Mouse (Mus musculus) lung, postnatal 14 days (tissue): ENCODE measurements at regions not wholly inside any gene's neighbourhood (a gene's known extent, or its start where the extent isn't known, plus 50 kb on each side); places are given as distances from the start of the nearest gene placed in this dataset.

ENCODE experiments used
- DNase-seq: peaks from one replicate; pipeline ENCODE4 v3.0.0; 2021

DNA sequence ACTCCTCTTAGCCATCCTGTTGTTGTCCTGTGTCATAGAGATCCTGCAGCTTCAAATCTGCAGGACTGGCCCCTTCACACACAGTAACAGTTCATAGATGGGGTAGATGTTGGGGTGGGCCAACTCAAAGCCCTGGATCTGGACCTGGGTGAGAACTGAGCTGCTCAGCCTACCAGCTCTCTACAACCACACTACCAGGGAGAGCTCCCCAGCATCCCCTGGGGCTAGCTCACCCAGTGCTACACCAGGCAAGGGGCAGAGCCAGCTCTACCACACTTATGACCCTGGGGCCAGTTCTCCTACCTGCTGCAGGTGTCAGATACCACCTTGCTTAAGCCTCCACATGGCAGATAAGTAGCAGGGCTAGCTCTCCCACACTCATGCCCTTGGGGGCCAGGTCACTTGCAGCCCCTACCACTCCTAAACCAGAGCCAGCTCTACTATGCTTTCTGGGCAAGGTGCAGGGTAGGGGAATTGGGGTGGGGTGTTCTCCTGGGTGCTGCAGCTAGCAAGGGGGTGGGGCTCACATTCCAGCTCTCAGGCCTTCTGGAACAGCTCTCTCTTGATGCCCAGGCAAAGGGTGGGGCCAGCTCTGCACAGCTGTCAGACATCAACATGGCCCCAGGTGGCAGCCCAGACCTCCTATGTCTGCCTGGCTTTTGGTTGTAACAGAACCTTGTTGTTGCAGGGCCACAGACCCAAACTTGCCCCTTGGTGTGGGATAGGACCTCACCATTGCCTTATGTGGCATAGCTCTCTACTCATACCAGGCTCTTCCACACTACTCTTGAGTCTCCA is 62.4 kb upstream of the Tab2 start:
- DNase-seq: no peak

DNA sequence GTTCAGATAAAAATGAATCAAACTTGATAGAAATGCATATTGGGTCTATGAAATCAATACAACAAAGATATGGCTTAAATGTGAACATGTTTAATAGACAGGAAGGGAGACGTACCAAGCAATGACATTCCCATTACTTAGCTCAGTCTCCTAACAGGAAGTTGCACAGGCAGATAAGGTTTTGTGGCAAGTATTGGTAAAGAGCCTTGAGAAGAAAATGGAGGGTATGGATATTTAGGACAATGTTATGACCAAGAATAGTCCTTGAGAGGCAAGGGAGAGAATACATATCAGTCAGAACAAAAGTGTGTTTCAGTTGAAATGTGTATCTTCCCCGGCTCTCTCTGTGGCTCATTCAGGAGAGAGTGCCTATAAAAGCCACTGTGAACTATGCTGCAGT is 60.7 kb upstream of the Tab2 start:
- DNase-seq: no peak

DNA sequence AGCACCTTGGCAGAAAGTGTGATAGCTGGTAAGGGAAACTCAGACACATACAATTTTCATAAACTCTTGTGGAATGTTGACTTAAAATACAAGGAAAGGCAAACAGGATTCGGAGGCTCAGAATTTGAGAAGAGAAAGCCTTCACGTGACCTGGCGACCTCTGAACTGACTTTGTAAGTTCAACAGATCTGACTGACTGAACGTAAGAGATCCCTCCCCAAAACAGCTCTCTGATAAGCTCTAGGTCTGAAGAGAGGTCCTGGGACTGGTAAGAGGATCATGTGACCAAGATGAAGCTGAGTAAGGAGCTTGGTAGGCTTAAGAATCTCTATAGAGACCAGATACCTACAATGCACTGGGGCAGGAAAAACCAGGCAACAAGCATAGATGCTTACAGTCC is 55.7 kb upstream of the Tab2 start:
- DNase-seq: no peak

DNA sequence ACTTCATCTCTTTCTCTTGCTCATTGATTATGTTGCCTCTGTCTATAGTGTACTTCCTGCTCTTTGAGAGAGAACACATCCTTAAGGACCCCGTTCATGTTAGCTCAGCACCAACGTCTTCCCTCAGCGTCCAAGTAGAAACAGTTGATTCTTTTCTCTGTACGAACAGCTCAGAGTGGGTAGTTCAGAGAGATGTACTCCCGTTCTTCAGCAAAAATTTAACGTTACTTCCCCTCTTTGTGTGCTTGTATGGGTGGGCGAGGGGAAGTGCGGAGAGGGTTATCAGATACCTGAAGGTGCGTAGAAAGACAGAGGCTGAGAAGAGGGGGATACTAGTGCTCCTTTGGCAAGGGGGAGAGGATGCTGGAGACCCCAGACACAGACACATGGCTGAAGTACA is 55.1 kb upstream of the Tab2 start:
- no peak for DNase-seq

DNA sequence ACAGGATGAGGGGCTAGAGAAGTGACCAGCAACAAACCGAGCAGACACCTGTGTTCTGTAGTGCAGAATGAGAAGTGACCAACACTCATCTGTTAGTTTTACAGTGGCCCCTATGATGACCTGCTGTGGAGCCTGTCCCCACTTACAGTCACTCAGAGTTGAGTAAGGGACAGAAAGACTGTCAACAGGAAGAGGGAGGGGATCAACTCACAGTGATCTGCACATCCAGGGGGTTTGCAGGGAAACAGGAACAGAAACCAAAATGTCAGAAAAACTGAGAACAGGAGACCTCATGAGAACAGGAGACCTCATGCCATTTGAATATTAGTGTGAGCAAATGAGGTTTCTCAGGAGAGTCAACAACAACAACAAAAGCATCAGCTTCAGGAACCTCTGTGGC is 53.8 kb upstream of the Tab2 start:
- DNase-seq: no peak

DNA sequence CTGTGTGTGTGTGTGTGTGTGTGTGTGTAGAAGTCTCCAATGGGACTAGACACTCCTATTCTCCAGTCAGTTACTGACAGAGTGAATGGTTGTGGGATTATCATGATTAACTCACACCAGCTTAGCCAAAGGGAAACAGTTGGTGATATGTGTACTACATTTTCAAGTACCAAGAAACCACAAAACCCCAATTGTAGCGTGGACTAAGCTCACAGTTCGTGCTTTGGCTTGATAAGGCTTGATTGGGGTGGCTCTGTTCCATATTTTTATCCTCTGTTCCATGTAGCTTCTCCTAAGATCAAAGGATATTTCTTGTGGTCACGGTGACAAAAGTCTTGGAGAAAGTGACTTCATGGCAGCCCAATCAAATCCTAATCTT is 51.9 kb upstream of the Tab2 start:
- no peak for DNase-seq

DNA sequence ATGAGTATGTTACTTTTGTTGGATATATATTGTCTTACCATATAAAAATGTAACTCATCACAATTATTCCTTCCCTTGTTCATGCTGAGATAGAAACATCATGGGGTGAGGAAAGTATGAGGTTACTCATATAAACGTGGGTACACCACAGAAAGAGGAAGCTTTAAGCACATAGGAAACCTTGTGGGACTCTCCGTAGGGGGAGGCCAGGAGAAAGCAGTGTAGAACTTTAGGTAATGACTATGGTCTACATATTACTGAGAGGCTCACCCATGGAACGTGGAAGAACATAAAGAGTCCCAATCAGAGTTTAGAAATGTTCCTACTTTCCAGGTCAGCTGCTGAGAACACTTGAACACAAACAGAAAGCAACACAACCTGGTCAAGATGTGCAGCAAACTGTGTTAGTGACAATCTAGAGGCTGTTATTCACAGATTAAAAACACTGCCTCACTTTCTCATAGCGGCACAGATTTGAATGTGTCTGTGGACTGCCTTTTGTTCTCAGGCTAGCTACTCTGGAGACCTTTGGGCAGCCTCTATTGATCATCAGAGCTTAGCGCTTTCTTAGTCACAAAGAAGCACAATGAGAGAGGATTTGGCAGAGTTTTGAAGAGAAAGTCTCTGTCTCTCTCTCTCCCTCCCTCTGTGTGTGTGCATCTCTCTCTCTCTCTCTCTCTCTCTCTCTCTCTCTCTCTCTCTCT is 51.4 kb upstream of the Tab2 start:
- DNase-seq: no peak
